Mouse (Mus musculus) ES-E14 (cell line): Measurements from ENCODE around the gene Ran.

ENCODE experiments used
- CHD2 ChIP-seq: IDR thresholded peaks from 2 replicates; pipeline ENCODE4 v1.6.1; 2014; ENCODE audit warnings: mild to moderate bottlenecking, low read depth, low read length, inconsistent platforms
- HCFC1 ChIP-seq: IDR thresholded peaks from 2 replicates; pipeline ENCODE4 v1.6.1; 2012; ENCODE audit warnings: low read length, inconsistent platforms, borderline replicate concordance; ENCODE audit not compliant: insufficient read depth
- MAFK ChIP-seq: IDR thresholded peaks from 2 replicates; pipeline ENCODE4 v1.6.1; 2014; ENCODE audit warnings: mild to moderate bottlenecking, low read depth, low read length, inconsistent platforms; ENCODE audit not compliant: insufficient read depth
- ZC3H11A ChIP-seq: IDR thresholded peaks from 2 replicates; pipeline ENCODE4 v1.6.1; 2012; ENCODE audit warnings: low read depth, mild to moderate bottlenecking, inconsistent platforms, low read length, borderline replicate concordance
- ZNF384 ChIP-seq: IDR thresholded peaks from 2 replicates; pipeline ENCODE4 v1.6.1; 2012; ENCODE audit warnings: low read depth, low read length, inconsistent platforms

GRCm38 (mm10) chr5:129029131-129029723 lies 9.4 kb downstream of the Ran start:
- TF ChIP-seq CHD2 = no peak
- no peak for TF ChIP-seq MAFK
- TF ChIP-seq HCFC1 = no peak
- TF ChIP-seq ZC3H11A = no peak
- TF ChIP-seq ZNF384 = no peak
